Mouse (Mus musculus) limb, embryonic 14.5 days (tissue): ENCODE measurements around the gene Rpl9-ps6. TPM values are rescaled to one million over a fixed set of nuclear protein-coding genes. Genes with fewer than 3 reads are reported as not detected.

Source experiments
- ATAC-seq: fragments of 200-750 bp; cut with Nextera tagmentation; 2 replicates; pipeline ENCODE4 v1.8.0; 2017; ENCODE audit warnings: low read depth, moderate number of reproducible peaks, moderate TSS enrichment; ENCODE audit not compliant: low FRiP score
- DNase-seq: peaks from one replicate; pipeline ENCODE4 v3.0.0-alpha.2; 2015; ENCODE audit warnings: low spot score
- H3K27ac ChIP-seq: fragments of 300-500 bp; sonication (generic); replicated peaks from 2 replicates; pipeline ENCODE4 v1.5.1; 2014; ENCODE audit warnings: low read depth, mild to moderate bottlenecking, low read length, moderate library complexity, mixed read lengths
- H3K27me3 ChIP-seq: fragments of 300-500 bp; sonication (generic); 2 replicates; pipeline ENCODE4 v1.6.1; 2014; ENCODE audit warnings: low read length, mixed read lengths; ENCODE audit not compliant: control insufficient read depth, insufficient read depth
- H3K36me3 ChIP-seq: fragments of 300-500 bp; sonication (generic); 2 replicates; pipeline ENCODE4 v1.6.1; 2014; ENCODE audit warnings: mild to moderate bottlenecking, low read length, moderate library complexity, mixed read lengths; ENCODE audit not compliant: control insufficient read depth, insufficient read depth
- H3K4me1 ChIP-seq: fragments of 300-500 bp; sonication (generic); 2 replicates; pipeline ENCODE4 v1.6.1; 2014; ENCODE audit warnings: antibody characterized with exemption, low read length, mixed read lengths; ENCODE audit not compliant: control insufficient read depth, insufficient read depth
- H3K4me2 ChIP-seq: fragments of 300-500 bp; sonication (generic); replicated peaks from 2 replicates; pipeline ENCODE4 v1.6.1; 2014; ENCODE audit warnings: low read depth, mild to moderate bottlenecking, low read length, moderate library complexity; ENCODE audit not compliant: severe bottlenecking
- H3K4me3 ChIP-seq: fragments of 300-500 bp; sonication (generic); replicated peaks from 2 replicates; pipeline ENCODE4 v1.5.1; 2014; ENCODE audit warnings: low read length
- H3K9ac ChIP-seq: fragments of 300-500 bp; sonication (generic); 2 replicates; pipeline ENCODE4 v1.6.1; 2014; ENCODE audit warnings: mild to moderate bottlenecking, low read depth, low read length, moderate library complexity; ENCODE audit not compliant: severe bottlenecking
- H3K9me3 ChIP-seq: fragments of 300-500 bp; sonication (generic); 2 replicates; pipeline ENCODE4 v1.6.1; 2016; ENCODE audit warnings: low read length; ENCODE audit not compliant: control insufficient read depth
- POLR2A ChIP-seq: fragments of 200-500 bp; IDR thresholded peaks from 2 replicates; pipeline ENCODE4 v1.8.0; 2012; ENCODE audit warnings: inconsistent platforms, mild to moderate bottlenecking, moderate library complexity, borderline replicate concordance; ENCODE audit not compliant: insufficient read depth, insufficient read length; ENCODE audit errors: extremely low read depth
- WGBS: fragments of 180-500 bp; shearing (Covaris S2); extraction: QIAGEN DNeasy Blood & Tissue Kit; methylation state at CpG from one replicate; pipeline ENCODE4 v1.1.7; 2014; 5-methylcytosine and 5-hydroxymethylcytosine counted together
- polyA plus RNA-seq, 2 experiments: library from polyadenylated mRNA; depleted of rRNA in 1 of 2; stranded (reverse) in 1 of 2; unstranded in 1 of 2; fragments of >200 nt; fragmentation: Nextera tagmentation in 1 of 2; extraction: Ambion mirVana in 1 of 2; gene quantifications; 2 replicates each; pipeline versions ENCODE4 v1.2.1 to v1.2.3; 2012 to 2014

Rpl9-ps6 gene
- polyA plus RNA-seq, 2 experiments = 47.7 to 162 TPM

DNA sequence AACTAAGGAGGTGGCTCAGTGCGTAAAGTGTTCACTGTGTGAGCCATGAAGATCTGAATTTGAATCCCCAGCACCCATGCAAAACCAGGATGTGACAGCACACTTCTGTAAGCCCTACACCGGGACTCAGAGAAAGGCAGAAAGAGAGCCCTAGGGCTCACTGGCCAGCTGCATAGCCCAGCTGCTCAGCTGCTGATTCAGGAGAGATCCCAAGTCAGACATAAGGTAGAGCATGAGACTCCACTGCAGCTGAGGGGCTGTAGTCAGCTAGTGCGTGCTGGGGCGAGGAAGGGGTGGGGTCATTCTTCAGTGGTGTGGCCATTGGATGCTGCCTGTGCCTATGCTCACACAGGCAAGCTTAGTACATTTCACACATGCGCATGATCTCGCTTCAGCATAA lies 40.7 kb upstream of the Rpl9-ps6 start:
- ATAC-seq = no peak
- 78% methylated on average over 6 of the region's 6 CpGs for WGBS
- no peak for TF ChIP-seq POLR2A
- Histone ChIP-seq H3K36me3 (peaks cover 41% of the 10 kb centered on the region), H3K27me3 (no peaks in the 10 kb centered on the region), H3K9me3 (0 out of 2 replicates have a peak, but pooled peaks cover 3% of the 10 kb centered on the region), H3K27ac (no peak overlapping the region), H3K4me1 (no peaks in the 10 kb centered on the region), H3K4me3 (no peak overlapping the region), H3K9ac (no peak overlapping the region), H3K4me2 (no peak overlapping the region)
- DNase-seq = no peak

DNA sequence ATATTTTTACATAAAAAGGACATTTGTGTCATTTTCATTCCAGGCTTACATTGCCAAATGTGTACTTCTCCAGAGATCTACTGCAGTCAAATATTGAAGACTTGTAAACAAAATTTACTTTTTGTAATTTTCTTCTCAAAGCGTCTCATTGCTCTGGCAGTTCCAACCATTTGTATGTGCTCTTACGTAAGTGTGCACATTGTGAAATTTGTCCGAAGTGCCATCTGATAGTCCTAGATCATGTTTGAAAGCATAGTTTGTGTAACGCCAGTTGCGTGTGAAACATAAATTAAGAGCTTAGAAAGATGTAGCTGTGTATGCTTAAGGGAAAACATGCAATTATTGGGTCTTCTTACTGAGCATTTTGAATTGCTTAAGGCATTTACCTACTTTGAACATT lies 40.1 kb upstream of the Rpl9-ps6 start:
- Histone ChIP-seq H3K9ac (no peak overlapping the region), H3K27ac (no peak overlapping the region), H3K4me2 (no peak overlapping the region), H3K4me3 (no peak overlapping the region), H3K27me3 (no peaks in the 10 kb centered on the region), H3K36me3 (peaks cover 38% of the 10 kb centered on the region), H3K9me3 (no peaks in the 10 kb centered on the region), H3K4me1 (no peaks in the 10 kb centered on the region)
- ATAC-seq (no peak), DNase-seq (no peak)
- WGBS = 89% methylated on average over 5 of the region's 5 CpGs
- TF ChIP-seq POLR2A = no peak

DNA sequence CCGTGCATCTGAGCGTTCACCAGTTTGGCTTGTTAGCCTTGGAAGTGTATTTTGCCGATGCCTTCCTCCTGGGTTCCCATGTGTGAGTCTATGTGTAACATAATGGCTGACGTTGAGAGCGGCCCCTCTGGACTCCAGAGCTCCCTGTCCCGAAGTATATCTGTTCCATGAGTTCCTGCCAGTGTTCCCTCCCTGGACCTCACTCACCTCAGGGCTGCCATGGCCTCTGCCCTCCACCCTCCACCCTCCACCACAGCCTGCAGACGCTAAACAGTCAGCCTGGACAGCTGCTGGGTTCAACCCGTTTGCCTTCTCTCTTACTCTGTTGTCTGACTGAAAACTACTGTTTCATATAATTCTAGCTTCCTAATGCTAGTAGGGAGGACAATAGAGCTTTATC lies 39.7 kb upstream of the Rpl9-ps6 start:
- no peak overlapping the region for H3K4me2 ChIP-seq
- H3K9me3 ChIP-seq = no peaks in the 10 kb centered on the region
- DNase-seq (no peak), ATAC-seq (no peak)
- no peak overlapping the region for H3K27ac ChIP-seq
- no peak for TF ChIP-seq POLR2A
- no peaks in the 10 kb centered on the region for H3K27me3 ChIP-seq
- no peaks in the 10 kb centered on the region for H3K4me1 ChIP-seq
- H3K4me3 ChIP-seq = no peak overlapping the region
- H3K9ac ChIP-seq = no peak overlapping the region
- peaks cover 37% of the 10 kb centered on the region for H3K36me3 ChIP-seq
- WGBS = 86% methylated on average over 8 of the region's 8 CpGs

DNA sequence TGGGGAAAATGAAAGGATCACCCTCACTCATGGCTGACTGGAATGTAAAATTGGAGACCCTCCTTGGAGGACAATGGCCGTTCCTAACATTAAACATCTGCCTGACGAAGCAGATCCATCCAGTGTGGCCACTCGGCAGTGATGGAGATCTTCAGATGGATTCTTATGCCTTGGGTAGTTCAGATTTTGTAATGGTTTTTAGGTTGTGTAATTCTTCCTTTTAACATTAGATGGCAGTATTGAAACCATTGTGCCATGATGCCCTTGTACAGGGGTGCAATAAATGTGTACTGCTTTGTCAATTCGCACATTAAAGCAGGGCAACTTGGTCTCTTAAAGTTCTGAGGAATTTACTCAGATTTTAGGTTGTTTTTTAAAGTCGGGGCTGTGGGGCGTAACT lies 35.0 kb upstream of the Rpl9-ps6 start:
- Histone ChIP-seq H3K4me3 (no peak overlapping the region), H3K4me2 (no peak overlapping the region), H3K9ac (no peak overlapping the region), H3K4me1 (no peaks in the 10 kb centered on the region), H3K27ac (no peak overlapping the region), H3K36me3 (peaks cover 46% of the 10 kb centered on the region), H3K9me3 (no peaks in the 10 kb centered on the region), H3K27me3 (no peaks in the 10 kb centered on the region)
- WGBS = 71% methylated on average over 6 of the region's 6 CpGs
- DNase-seq (peak; percentile 45), ATAC-seq (no peak)
- no peak for TF ChIP-seq POLR2A

DNA sequence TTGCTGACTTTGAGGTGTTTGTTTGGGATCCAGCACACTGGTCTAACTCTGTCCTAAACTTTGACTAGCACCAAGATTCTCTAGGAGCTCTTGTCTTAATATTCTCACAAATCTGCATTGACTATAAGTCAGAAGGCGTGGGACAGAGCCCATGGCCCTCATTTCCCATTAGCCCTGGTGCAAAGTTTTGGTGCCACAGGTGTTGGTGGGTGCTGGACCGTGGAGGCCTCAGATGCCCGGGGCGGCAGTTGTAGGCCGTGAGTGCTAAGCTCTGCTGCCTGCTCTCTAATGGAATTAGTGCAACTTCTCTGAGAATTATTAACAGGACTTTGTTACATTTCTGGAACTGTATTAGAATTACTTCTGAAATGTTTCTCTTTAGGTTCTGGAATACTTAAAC lies 31.6 kb upstream of the Rpl9-ps6 start:
- WGBS = 97% methylated on average over 5 of the region's 5 CpGs
- no peak for DNase-seq
- no peaks in the 10 kb centered on the region for H3K4me1 ChIP-seq
- no peak for ATAC-seq
- no peak overlapping the region for H3K9ac ChIP-seq
- H3K36me3 ChIP-seq = peaks cover 44% of the 10 kb centered on the region
- no peaks in the 10 kb centered on the region for H3K27me3 ChIP-seq
- H3K9me3 ChIP-seq = no peaks in the 10 kb centered on the region
- no peak overlapping the region for H3K27ac ChIP-seq
- no peak overlapping the region for H3K4me2 ChIP-seq
- no peak overlapping the region for H3K4me3 ChIP-seq
- no peak for TF ChIP-seq POLR2A

DNA sequence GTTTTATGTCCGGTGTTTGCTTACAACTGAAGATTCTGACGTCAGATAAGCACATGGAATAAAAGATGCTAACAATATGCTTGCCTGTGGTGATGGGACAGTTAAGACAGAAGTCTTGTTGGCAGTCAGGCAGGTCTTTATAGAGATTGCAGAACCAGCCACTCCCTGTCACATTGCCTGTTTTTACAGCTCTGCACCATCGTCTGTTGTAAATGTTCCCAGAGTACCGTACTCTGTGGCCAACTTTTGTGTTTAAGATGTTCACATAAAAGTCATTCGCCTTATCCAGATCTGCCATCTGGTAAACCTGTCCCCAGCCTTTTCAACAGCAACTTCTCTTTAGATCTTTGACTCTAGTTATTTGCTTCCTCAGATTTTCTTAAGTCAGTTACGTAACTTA lies 31.0 kb upstream of the Rpl9-ps6 start:
- no peak overlapping the region for H3K4me2 ChIP-seq
- H3K9ac ChIP-seq = no peak overlapping the region
- peaks cover 48% of the 10 kb centered on the region for H3K36me3 ChIP-seq
- no peak for DNase-seq
- H3K9me3 ChIP-seq = no peaks in the 10 kb centered on the region
- WGBS = 62% methylated on average over 6 of the region's 6 CpGs
- TF ChIP-seq POLR2A = no peak
- ATAC-seq = no peak
- no peak overlapping the region for H3K4me3 ChIP-seq
- no peaks in the 10 kb centered on the region for H3K27me3 ChIP-seq
- no peak overlapping the region for H3K27ac ChIP-seq
- H3K4me1 ChIP-seq = no peaks in the 10 kb centered on the region
